Mouse (Mus musculus) spleen, adult 2 months (tissue): Measurements from ENCODE around the gene Cdc40. TPM values are rescaled to one million over a fixed set of nuclear protein-coding genes. Genes with fewer than 3 reads are reported as not detected.

Experiments
- DNase-seq, 2 experiments: peaks; one replicate each; pipeline versions ENCODE4 v3.0.0 to v3.0.0-alpha.2; 2012 to 2021; ENCODE audit warnings: low spot score in 2 of 2, low read depth in 1 of 2
- H3K27ac ChIP-seq: fragments of 200-500 bp; 2 replicates; pipeline ENCODE4 v1.5.1; 2012; ENCODE audit warnings: low read length, inconsistent platforms; ENCODE audit not compliant: insufficient read depth
- H3K27me3 ChIP-seq: fragments of 200-500 bp; 2 replicates; pipeline ENCODE4 v1.6.1; 2012; ENCODE audit warnings: mild to moderate bottlenecking, moderate library complexity, low read length, inconsistent platforms; ENCODE audit not compliant: control insufficient read depth, insufficient read depth
- H3K36me3 ChIP-seq: fragments of 200-500 bp; 2 replicates; pipeline ENCODE4 v1.6.1; 2012; ENCODE audit warnings: mild to moderate bottlenecking, low read length, inconsistent platforms; ENCODE audit not compliant: control insufficient read depth, insufficient read depth
- H3K4me1 ChIP-seq: fragments of 200-500 bp; 2 replicates; pipeline ENCODE4 v1.6.1; 2011; ENCODE audit warnings: inconsistent platforms; ENCODE audit not compliant: control insufficient read depth, insufficient read depth, insufficient read length
- H3K4me3 ChIP-seq: fragments of 200-500 bp; 2 replicates; pipeline ENCODE4 v1.5.1; 2011; ENCODE audit warnings: mild to moderate bottlenecking, inconsistent platforms; ENCODE audit not compliant: insufficient read depth, insufficient read length; ENCODE audit errors: extremely low read depth
- CTCF ChIP-seq: fragments of 200-500 bp; IDR thresholded peaks from 2 replicates; pipeline ENCODE4 v1.5.1; 2011; ENCODE audit warnings: mild to moderate bottlenecking, inconsistent platforms; ENCODE audit not compliant: insufficient read depth, insufficient read length, insufficient replicate concordance; ENCODE audit errors: extremely low read depth
- POLR2A ChIP-seq: fragments of 200-500 bp; IDR thresholded peaks from 2 replicates; pipeline ENCODE4 v1.6.1; 2011; ENCODE audit warnings: low read depth, low read length, inconsistent platforms
- WGBS: fragments of 180-500 bp; shearing (Covaris S2); methylation state at CpG from one replicate; pipeline ENCODE4 v1.1.7; 2018; 5-methylcytosine and 5-hydroxymethylcytosine counted together
- polyA plus RNA-seq: library from polyadenylated mRNA; depleted of rRNA; stranded (reverse); fragments of >200 nt; gene quantifications from 2 replicates; pipeline ENCODE4 v1.2.3, GENCODE M21; 2012; rRNA removed

Gene Cdc40
- 13.5 and 14.8 TPM in 2 replicates for polyA plus RNA-seq

DNA sequence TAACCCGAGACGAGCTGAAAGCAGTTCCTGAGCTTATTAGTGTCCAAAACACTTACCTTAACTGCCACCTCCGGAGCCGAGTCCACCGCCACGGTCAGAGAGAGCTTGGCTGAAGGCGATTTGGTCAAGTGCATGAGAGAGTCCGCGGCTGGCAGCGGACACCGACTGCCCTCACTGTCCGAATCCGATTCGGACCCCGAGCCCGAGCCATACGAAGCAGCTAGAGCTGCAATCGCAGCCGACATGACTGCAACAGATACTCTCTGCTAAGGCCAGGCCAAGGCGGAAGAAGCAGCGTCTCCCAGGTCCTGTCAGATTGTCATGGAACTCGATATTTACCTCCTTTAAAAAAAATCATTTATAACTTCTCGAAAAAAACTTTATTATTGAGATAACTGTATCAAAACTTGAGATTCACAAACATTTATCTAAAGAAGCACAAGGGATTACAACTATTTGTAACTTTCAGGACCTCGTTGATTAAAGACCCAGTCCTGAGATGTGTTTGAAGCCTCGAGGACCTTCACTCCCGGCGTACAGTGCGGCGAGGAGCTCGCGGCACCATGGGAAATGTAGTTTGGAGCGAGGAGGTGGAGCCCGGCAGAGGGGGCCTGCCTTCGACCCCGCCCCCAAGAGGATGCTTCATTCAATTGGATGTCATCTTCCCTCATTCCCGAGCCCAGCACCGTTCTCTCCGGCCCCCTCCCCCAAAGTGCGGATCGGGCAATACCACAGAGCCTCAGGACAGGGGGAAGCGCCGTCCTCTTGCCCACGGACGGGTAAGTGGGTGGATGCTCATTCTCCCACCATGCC, at the start of gene Cdc40, which contains the start of gene Wasf1:
Gene Cdc40 (minus strand): TSS at position 481 of the 813 bp plus-strand sequence.
Gene Wasf1 (plus strand): TSS at position 645 of the 813 bp plus-strand sequence.
- peaks cover 13% of the 10 kb centered on the region for H3K27me3 ChIP-seq
- peaks cover 12% of the 10 kb centered on the region for H3K4me1 ChIP-seq
- DNase-seq: peak; percentile 86 to 90
- TF ChIP-seq CTCF (no peak), POLR2A (peak; percentile 81)
- H3K27ac ChIP-seq: peak within 1 kb of the TSS; percentile 60
- under 1% methylated on average over 44 of the region's 44 CpGs for WGBS
- peak within 1 kb of the TSS; percentile 98 for H3K4me3 ChIP-seq
- H3K36me3 ChIP-seq: no peaks in the 10 kb centered on the region

DNA sequence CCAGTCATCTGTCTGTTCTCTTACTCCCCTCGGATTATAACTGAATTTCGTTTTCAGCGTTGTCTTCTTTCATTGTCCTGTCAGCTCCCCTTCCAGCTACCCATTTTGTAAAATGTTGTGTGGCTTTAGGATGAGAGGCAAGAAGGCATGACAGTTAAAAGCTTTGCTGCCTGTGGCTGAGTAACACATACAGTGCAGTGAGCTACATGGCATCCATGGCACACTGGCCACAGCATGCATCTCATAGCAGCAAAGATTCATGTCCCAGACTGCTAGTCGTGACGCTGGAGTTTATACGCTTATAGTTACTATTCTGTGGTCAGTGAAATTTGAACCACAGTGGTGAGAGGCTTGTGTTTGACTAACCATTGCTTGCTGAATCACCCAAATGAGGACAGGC, 36.4 kb upstream of the Cdc40 start:
- H3K4me3 ChIP-seq: no peak overlapping the region
- H3K36me3 ChIP-seq: no peaks in the 10 kb centered on the region
- no peaks in the 10 kb centered on the region for H3K4me1 ChIP-seq
- WGBS: 91% methylated on average over 6 of the region's 6 CpGs
- TF ChIP-seq POLR2A (no peak), CTCF (no peak)
- no peak for DNase-seq
- no peak overlapping the region for H3K27ac ChIP-seq
- no peaks in the 10 kb centered on the region for H3K27me3 ChIP-seq

DNA sequence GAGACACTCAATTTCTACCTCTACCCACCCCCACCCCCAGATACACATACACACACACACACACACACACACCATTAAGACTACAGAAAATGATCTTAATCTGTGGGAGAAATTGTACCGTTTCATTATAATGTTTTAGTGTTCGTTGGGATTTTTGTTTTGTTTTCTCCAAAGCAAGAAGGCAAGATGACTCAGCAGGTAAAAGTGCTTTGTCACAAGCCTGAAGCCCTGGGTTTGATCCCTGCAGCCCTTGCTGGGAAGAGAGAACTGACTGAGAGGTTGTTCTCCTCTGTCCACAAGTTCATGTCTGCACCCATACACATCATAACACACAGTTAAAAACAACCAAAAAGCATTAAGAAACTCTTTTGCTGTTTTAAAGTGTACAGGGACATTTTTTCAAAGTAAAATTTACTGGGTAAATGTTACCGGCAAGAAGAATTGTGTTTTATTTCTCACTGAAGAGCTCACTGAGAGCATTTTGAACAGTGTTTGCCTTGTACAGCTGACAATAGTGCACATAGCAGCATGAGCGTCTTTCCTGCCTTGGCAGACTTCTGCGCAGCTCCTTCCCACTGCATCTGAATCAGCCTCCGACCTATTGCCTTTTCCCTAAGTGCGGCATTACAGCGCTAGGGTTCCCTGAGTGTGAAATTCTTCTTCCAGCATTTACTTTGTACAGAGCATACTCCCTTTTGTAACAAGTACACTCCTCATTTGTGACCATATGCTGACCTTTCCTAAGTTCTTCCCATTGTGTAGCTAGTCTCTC, 35.7 kb upstream of the Cdc40 start:
- no peaks in the 10 kb centered on the region for H3K27me3 ChIP-seq
- H3K4me3 ChIP-seq: no peak overlapping the region
- no peak overlapping the region for H3K27ac ChIP-seq
- TF ChIP-seq CTCF: no peak
- no peaks in the 10 kb centered on the region for H3K36me3 ChIP-seq
- DNase-seq: no peak
- H3K4me1 ChIP-seq: no peaks in the 10 kb centered on the region
- WGBS: 89% methylated on average over 8 of the region's 8 CpGs

DNA sequence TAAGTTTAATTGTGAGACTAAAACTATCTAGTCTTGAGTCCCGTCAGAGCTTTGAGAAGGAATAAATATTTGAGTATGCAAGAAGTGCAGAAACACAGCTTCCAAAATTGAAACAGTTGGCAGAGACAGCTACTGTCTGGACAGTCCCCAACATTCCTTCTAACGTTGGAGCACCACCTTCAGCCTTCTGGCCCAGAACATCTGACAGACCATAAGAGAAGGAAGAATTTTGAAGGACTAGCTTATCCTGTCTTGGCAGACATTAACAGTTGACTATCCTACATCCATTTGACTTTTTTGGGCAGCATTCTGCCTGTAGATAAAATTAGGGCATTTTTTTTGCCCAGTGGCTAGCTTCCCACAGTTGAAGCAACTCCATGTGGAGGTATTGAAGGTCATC, 32.1 kb upstream of the Cdc40 start:
- H3K4me1 ChIP-seq: no peaks in the 10 kb centered on the region
- TF ChIP-seq CTCF (no peak), POLR2A (no peak)
- no peak overlapping the region for H3K27ac ChIP-seq
- no peaks in the 10 kb centered on the region for H3K36me3 ChIP-seq
- H3K27me3 ChIP-seq: no peaks in the 10 kb centered on the region
- no peak for DNase-seq
- H3K4me3 ChIP-seq: no peak overlapping the region
- WGBS: 83% methylated on average over 2 of the region's 2 CpGs

DNA sequence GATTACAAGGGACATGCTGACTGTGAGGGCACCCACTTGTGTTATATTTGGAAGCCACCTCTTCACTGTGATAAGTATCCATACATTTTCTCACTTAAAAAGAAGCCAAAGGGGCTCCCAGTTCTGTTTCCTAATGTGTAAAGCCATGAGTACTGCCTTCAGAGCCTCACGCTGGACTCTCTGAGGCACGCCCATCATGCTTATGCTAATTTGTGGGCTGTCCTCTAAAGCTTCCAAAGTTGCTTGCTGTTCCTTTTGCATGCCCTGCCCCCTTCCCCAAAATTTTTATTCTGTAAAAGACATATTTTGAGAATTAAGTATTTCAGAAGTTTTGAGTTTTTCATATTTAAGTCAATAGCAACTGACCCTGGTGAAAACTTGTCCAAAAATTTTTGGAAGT, 27.7 kb upstream of the Cdc40 start:
- Histone ChIP-seq H3K27ac (no peak overlapping the region), H3K36me3 (no peaks in the 10 kb centered on the region), H3K4me1 (no peaks in the 10 kb centered on the region), H3K27me3 (no peaks in the 10 kb centered on the region), H3K4me3 (no peak overlapping the region)
- no peak for DNase-seq
- TF ChIP-seq POLR2A (no peak), CTCF (no peak)
- WGBS: 66% methylated on average over 2 of the region's 2 CpGs

DNA sequence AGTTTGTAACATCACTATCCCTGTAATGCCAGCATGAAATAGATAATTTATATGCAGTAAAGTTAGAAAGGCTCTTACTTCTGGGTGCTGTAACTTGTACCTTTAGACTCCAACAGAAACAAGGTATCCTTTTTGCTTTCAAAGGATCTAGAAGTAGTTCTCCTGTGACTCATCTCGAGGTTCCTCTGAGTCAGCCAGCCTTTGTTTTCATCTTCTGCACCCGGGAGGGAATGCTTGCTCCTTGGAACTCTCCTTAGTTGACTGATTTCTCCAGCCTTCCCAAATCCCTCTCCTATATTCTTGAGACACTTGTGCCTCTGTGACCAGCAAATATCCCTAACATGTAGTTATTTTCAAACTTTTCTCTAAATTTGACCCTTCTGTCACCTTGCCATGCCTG, 25.5 kb upstream of the Cdc40 start:
- Histone ChIP-seq H3K27ac (no peak overlapping the region), H3K36me3 (no peaks in the 10 kb centered on the region), H3K4me3 (no peak overlapping the region), H3K27me3 (no peaks in the 10 kb centered on the region), H3K4me1 (no peaks in the 10 kb centered on the region)
- no peak for DNase-seq
- TF ChIP-seq CTCF: no peak
- no peak for TF ChIP-seq POLR2A
- 29% methylated on average over 2 of the region's 2 CpGs for WGBS

DNA sequence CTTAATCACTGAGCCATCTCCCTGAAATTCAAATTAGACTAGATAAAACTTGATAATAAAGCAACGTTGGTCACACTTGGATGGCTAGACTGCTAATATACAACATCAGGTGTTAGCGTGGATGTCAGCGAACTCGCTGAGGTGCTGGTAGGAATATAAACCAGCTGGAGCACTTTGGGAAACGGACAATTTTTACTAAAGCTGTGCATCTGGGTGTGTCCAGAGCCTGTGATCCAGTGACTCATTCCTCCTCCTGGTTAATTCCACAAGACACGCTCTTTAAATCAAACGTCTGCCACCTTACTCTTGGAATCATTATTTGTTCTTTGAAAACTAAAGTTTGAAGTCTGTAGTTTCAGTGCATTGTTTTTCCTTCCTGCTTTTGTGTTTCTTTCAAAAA, 23.7 kb upstream of the Cdc40 start:
- WGBS: 85% methylated on average over 7 of the region's 7 CpGs
- H3K27ac ChIP-seq: no peak overlapping the region
- H3K36me3 ChIP-seq: no peaks in the 10 kb centered on the region
- no peaks in the 10 kb centered on the region for H3K27me3 ChIP-seq
- no peaks in the 10 kb centered on the region for H3K4me1 ChIP-seq
- no peak overlapping the region for H3K4me3 ChIP-seq
- DNase-seq: no peak
- TF ChIP-seq POLR2A (no peak), CTCF (no peak)
